Mouse (Mus musculus) ES-E14 (cell line): Measurements from ENCODE around the gene Ankrd40.

Experiments
- HCFC1 ChIP-seq: IDR thresholded peaks from 2 replicates; pipeline ENCODE4 v1.6.1; 2012; ENCODE audit warnings: low read length, inconsistent platforms, borderline replicate concordance; ENCODE audit not compliant: insufficient read depth
- MAFK ChIP-seq: IDR thresholded peaks from 2 replicates; pipeline ENCODE4 v1.6.1; 2014; ENCODE audit warnings: mild to moderate bottlenecking, low read depth, low read length, inconsistent platforms; ENCODE audit not compliant: insufficient read depth

- TF ChIP-seq HCFC1 (no peak), MAFK (no peak)
These were observed 9.7 kb upstream of the Ankrd40 start for GRCm38 (mm10) chr11:94318056-94318455.
